Mouse (Mus musculus) stomach, postnatal 0 days (tissue): Measurements from ENCODE around the gene Tle2.

ENCODE experiments used
- CTCF ChIP-seq: IDR thresholded peaks from 2 replicates; pipeline ENCODE4 v1.5.1; 2016; ENCODE audit warnings: antibody characterized with exemption, low read depth, mild to moderate bottlenecking, moderate library complexity
- EP300 ChIP-seq: optimal IDR thresholded peaks from 2 replicates; pipeline ENCODE3; 2016; ENCODE audit warnings: antibody characterized with exemption

- no peak for TF ChIP-seq CTCF
- TF ChIP-seq EP300: no peak
These were observed 29.9 kb downstream of the Tle2 start for GRCm38 (mm10) chr10:81604019-81604967.
